Mouse (Mus musculus) effector memory CD4-positive, alpha-beta T cell, adult 7 months (primary cell): ENCODE data around the gene Gm14851. TPM values are rescaled to one million over a fixed set of nuclear protein-coding genes. Genes with fewer than 3 reads are reported as not detected.

Experiments used
- polyA plus RNA-seq: library from polyadenylated mRNA; unstranded; fragments of 100-300 nt; shearing (Covaris generic); gene quantifications from one replicate; pipeline ENCODE4 v1.2.1, GENCODE M21; 2017

Gm14851 gene
- not detected for polyA plus RNA-seq

GRCm38 (mm10) chr8:21095950-21096349, at the start of gene Gm14851:
Gm14851 (minus strand) TSS chr8:21096050.

GRCm38 (mm10) chr8:21134342-21134741, 38.5 kb upstream of the Gm14851 start, which contains the start of gene Defa30:
Defa30 (plus strand) TSS chr8:21134642.

GRCm38 (mm10) chr8:21084142-21084541, 11.7 kb downstream of the Gm14851 start, which contains the start of gene Defa25:
Defa25 (plus strand) TSS chr8:21084442.

GRCm38 (mm10) chr8:21064738-21065137, 31.1 kb downstream of the Gm14851 start, which contains the start of gene Defa35:
Defa35 (plus strand) TSS chr8:21065038.

GRCm38 (mm10) chr8:21054747-21055146, 41.1 kb downstream of the Gm14851 start, which contains the start of gene Defa23:
Defa23 (plus strand) TSS chr8:21055047.

Other genes with a start within 250 kb of the Gm14851 start
- not detected for gene Defb33, start 203.4 kb downstream of the Gm14851 start, polyA plus RNA-seq
- gene Gm15056, start 193.4 kb downstream of the Gm14851 start, polyA plus RNA-seq: not detected
- not detected for gene Gm6040, start 174.0 kb downstream of the Gm14851 start, polyA plus RNA-seq
- not detected for gene AY761185, start 151.3 kb downstream of the Gm14851 start, polyA plus RNA-seq
- not detected for gene Defa21, start 70.5 kb downstream of the Gm14851 start, polyA plus RNA-seq
- not detected for gene Defa23, start 41.0 kb downstream of the Gm14851 start, polyA plus RNA-seq
- not detected for gene Defa35, start 31.0 kb downstream of the Gm14851 start, polyA plus RNA-seq
- not detected for gene Defa25, start 11.6 kb downstream of the Gm14851 start, polyA plus RNA-seq
- not detected for gene Defa30, start 38.6 kb upstream of the Gm14851 start, polyA plus RNA-seq
- not detected for gene Defa22, start 66.2 kb upstream of the Gm14851 start, polyA plus RNA-seq
- gene Defa31, start 95.6 kb upstream of the Gm14851 start, polyA plus RNA-seq: not detected
- gene Gm15293, start 105.5 kb upstream of the Gm14851 start, polyA plus RNA-seq: not detected
- gene Gm15292, start 153.7 kb upstream of the Gm14851 start, polyA plus RNA-seq: not detected
- not detected for gene Defa27, start 219.5 kb upstream of the Gm14851 start, polyA plus RNA-seq
- not detected for gene Defa29, start 231.0 kb upstream of the Gm14851 start, polyA plus RNA-seq